Mouse (Mus musculus) C2C12 (cell line): ENCODE measurements at regions not wholly inside any gene's neighbourhood (a gene's known extent, or its start where the extent isn't known, plus 50 kb on each side); places are given as distances from the start of the nearest gene placed in this dataset.

Source experiments
- CEBPB ChIP-seq: IDR thresholded peaks from one replicate; pipeline ENCODE4 v1.6.1; 2011; ENCODE audit warnings: low read depth, mild to moderate bottlenecking, control low read depth, moderate library complexity
- CTCF ChIP-seq: IDR thresholded peaks from one replicate; pipeline ENCODE4 v1.5.1; 2011; ENCODE audit not compliant: control insufficient read depth, insufficient read depth, insufficient read length
- MAX ChIP-seq: IDR thresholded peaks from one replicate; pipeline ENCODE4 v1.6.1; 2011; ENCODE audit warnings: mild to moderate bottlenecking, control low read depth
- MYOD1 ChIP-seq: IDR thresholded peaks from one replicate; pipeline ENCODE4 v1.6.1; 2011; ENCODE audit warnings: low read depth; ENCODE audit not compliant: control insufficient read depth, insufficient read length
- MYOG ChIP-seq: IDR thresholded peaks from one replicate; pipeline ENCODE4 v1.6.1; 2011; ENCODE audit not compliant: control insufficient read depth, insufficient read length; ENCODE audit errors: extremely low read depth
- USF1 ChIP-seq: IDR thresholded peaks from one replicate; pipeline ENCODE4 v1.6.1; 2011; ENCODE audit warnings: low read depth, mild to moderate bottlenecking, control low read depth, moderate library complexity

DNA sequence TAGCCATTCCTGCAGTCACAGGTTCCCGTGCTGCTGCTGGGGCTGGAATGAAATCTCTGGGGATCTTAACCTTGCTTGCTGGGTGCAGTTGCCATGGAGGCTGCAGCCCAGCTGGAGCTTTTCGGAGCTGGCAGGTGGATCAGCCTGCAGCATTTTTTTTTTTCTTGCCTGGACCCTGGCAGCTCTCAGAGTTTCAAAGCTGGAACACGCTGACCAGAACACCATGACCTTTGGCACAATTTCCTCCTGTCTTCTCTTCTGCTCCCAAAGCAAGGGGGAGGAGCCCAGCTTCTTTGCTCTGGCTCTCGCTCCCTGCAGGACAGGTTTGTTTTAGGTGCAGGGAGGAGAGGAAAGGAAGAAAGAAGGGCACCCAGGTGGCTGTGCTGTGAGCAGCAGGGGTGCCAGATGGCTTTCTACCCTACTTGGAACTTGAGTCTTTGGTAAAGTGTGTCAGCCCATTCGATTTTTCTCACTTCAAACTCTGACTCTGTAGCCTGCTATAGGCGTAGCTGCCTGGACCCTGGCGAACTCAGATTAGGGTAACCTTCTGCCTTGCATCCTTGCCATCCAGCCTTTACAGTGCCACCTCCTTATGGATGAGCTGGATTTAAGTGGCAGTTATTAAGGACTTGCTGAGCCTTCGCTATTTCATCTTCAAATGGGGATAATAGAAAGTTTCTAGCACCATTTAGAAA is 1372.6 kb upstream of the A1bg start:
- no peak for TF ChIP-seq CTCF
- no peak for TF ChIP-seq MAX
- TF ChIP-seq MYOD1, result no peak
- TF ChIP-seq MYOG, result no peak
- TF ChIP-seq USF1, result no peak
- TF ChIP-seq CEBPB, result no peak
